Mouse (Mus musculus) midbrain, postnatal 0 days (tissue): Measurements from ENCODE around the gene Phactr1. TPM values are rescaled to one million over a fixed set of nuclear protein-coding genes. Genes with fewer than 3 reads are reported as not detected.

ENCODE experiments used
- ATAC-seq: fragments of 200-750 bp; cut with Nextera tagmentation; 2 replicates; pipeline ENCODE4 v1.8.0; 2017; ENCODE audit warnings: moderate number of reproducible peaks, mild to moderate bottlenecking, moderate TSS enrichment, moderate library complexity; ENCODE audit not compliant: low FRiP score
- DNase-seq: peaks from one replicate; pipeline ENCODE4 v3.0.0-alpha.2; 2015; ENCODE audit warnings: low spot score
- H3K27ac ChIP-seq: fragments of 300-500 bp; sonication (generic); 2 replicates; pipeline ENCODE4 v1.5.1; 2014; ENCODE audit warnings: low read depth, mild to moderate bottlenecking, low read length, mixed read lengths
- H3K27me3 ChIP-seq: fragments of 300-500 bp; sonication (generic); 2 replicates; pipeline ENCODE4 v1.6.1; 2014; ENCODE audit warnings: low read length, control low read depth, mixed read lengths; ENCODE audit not compliant: insufficient read depth
- H3K36me3 ChIP-seq: fragments of 300-500 bp; sonication (generic); 2 replicates; pipeline ENCODE4 v1.6.1; 2014; ENCODE audit warnings: low read length, control low read depth, mixed read lengths; ENCODE audit not compliant: insufficient read depth
- H3K4me1 ChIP-seq: fragments of 300-500 bp; sonication (generic); 2 replicates; pipeline ENCODE4 v1.6.1; 2014; ENCODE audit warnings: mild to moderate bottlenecking, control low read depth, antibody characterized with exemption, low read length, mixed read lengths; ENCODE audit not compliant: insufficient read depth
- H3K4me2 ChIP-seq: fragments of 300-500 bp; sonication (generic); 2 replicates; pipeline ENCODE4 v1.6.1; 2014; ENCODE audit warnings: low read depth, mild to moderate bottlenecking, low read length, mixed read lengths; ENCODE audit not compliant: poor library complexity, severe bottlenecking
- H3K4me3 ChIP-seq: fragments of 300-500 bp; sonication (generic); 2 replicates; pipeline ENCODE4 v1.5.1; 2014; ENCODE audit warnings: low read depth, mild to moderate bottlenecking, low read length, moderate library complexity
- H3K9ac ChIP-seq: fragments of 300-500 bp; sonication (generic); replicated peaks from 2 replicates; pipeline ENCODE4 v1.6.1; 2014; ENCODE audit warnings: mild to moderate bottlenecking, low read length, moderate library complexity, mixed read lengths; ENCODE audit not compliant: poor library complexity, severe bottlenecking
- H3K9me3 ChIP-seq: fragments of 300-500 bp; sonication (generic); 2 replicates; pipeline ENCODE4 v1.6.1; 2016; ENCODE audit warnings: low read length, control low read depth
- CTCF ChIP-seq: IDR thresholded peaks from 2 replicates; pipeline ENCODE4 v1.5.1; 2016; ENCODE audit warnings: antibody characterized with exemption, mild to moderate bottlenecking
- WGBS: fragments of 180-500 bp; shearing (Covaris S2); extraction: QIAGEN DNeasy Blood & Tissue Kit; methylation state at CpG from one replicate; pipeline ENCODE4 v1.1.7; 2014; 5-methylcytosine and 5-hydroxymethylcytosine counted together
- polyA plus RNA-seq: library from polyadenylated mRNA; unstranded; fragments of >200 nt; fragmentation: Nextera tagmentation; extraction: Ambion mirVana; gene quantifications from 2 replicates; pipeline ENCODE4 v1.2.1, GENCODE M21; 2015
- total RNA-seq: library from RNA; depleted of rRNA; stranded (reverse); fragments of >200 nt; gene quantifications from 2 replicates; pipeline ENCODE4 v1.2.3, GENCODE M21; 2014

Phactr1 gene
- total and polyA plus RNA-seq, 2 experiments from 2014 or later: 53.9 to 73.7 TPM

GRCm38 (mm10) chr13:42976144-42976543 lies 295.7 kb downstream of the Phactr1 start:
- Histone ChIP-seq H3K4me2 (no peak overlapping the region), H3K9ac (no peak overlapping the region), H3K36me3 (no peaks in the 10 kb centered on the region), H3K27me3 (no peaks in the 10 kb centered on the region), H3K27ac (no peak overlapping the region), H3K4me3 (no peak overlapping the region), H3K4me1 (no peaks in the 10 kb centered on the region), H3K9me3 (no peaks in the 10 kb centered on the region)
- no peak for ATAC-seq
- TF ChIP-seq CTCF: no peak
- DNase-seq: no peak
- 91% methylated on average over 3 of the region's 3 CpGs for WGBS

DNA sequence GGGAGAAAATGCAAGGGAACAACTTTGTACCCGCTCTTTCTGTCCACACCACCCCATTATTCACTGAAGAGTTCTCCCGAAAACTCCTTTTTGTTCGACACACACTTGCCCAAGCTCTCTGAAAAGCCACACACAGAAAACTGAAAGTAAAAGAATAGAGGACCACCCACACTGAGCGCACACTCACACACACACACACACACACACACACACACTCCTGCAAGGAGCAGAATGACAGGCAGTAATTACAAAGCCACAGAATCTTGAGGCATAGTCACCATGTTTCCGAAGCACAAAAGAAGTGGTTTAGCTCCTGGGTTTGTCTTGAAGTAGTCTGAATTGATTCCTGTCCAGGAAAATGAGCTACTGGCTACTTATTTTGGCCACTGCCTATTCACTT lies 296.5 kb downstream of the Phactr1 start:
- Histone ChIP-seq H3K36me3 (no peaks in the 10 kb centered on the region), H3K4me2 (no peak overlapping the region), H3K4me3 (no peak overlapping the region), H3K9me3 (no peaks in the 10 kb centered on the region), H3K27me3 (no peaks in the 10 kb centered on the region), H3K9ac (no peak overlapping the region), H3K27ac (no peak overlapping the region), H3K4me1 (no peaks in the 10 kb centered on the region)
- ATAC-seq (no peak), DNase-seq (no peak)
- 61% methylated on average over 5 of the region's 5 CpGs for WGBS
- TF ChIP-seq CTCF: no peak

- Histone ChIP-seq H3K4me3 (no peak overlapping the region), H3K36me3 (no peaks in the 10 kb centered on the region), H3K27ac (0 out of 2 replicates have a peak overlapping the region, but pooled peaks have one; percentile 12), H3K9ac (no peak overlapping the region), H3K4me1 (no peaks in the 10 kb centered on the region), H3K27me3 (no peaks in the 10 kb centered on the region), H3K4me2 (no peak overlapping the region), H3K9me3 (no peaks in the 10 kb centered on the region)
- 33% methylated on average over 4 of the region's 4 CpGs for WGBS
- DNase-seq: peak; percentile 75
- ATAC-seq: no peak
- TF ChIP-seq CTCF: no peak
These were observed 300.2 kb downstream of the Phactr1 start for GRCm38 (mm10) chr13:42980581-42980980.

- no peaks in the 10 kb centered on the region for H3K9me3 ChIP-seq
- no peaks in the 10 kb centered on the region for H3K4me1 ChIP-seq
- H3K27ac ChIP-seq: no peak overlapping the region
- TF ChIP-seq CTCF: no peak
- no peak overlapping the region for H3K9ac ChIP-seq
- H3K4me2 ChIP-seq: no peak overlapping the region
- H3K36me3 ChIP-seq: no peaks in the 10 kb centered on the region
- no peak for ATAC-seq
- H3K4me3 ChIP-seq: no peak overlapping the region
- 91% methylated on average over 9 of the region's 9 CpGs for WGBS
- no peak for DNase-seq
- no peaks in the 10 kb centered on the region for H3K27me3 ChIP-seq
These were observed 302.2 kb downstream of the Phactr1 start for GRCm38 (mm10) chr13:42982646-42983045.

GRCm38 (mm10) chr13:42985806-42986205 lies 305.4 kb downstream of the Phactr1 start:
- 62% methylated on average over 7 of the region's 7 CpGs for WGBS

GRCm38 (mm10) chr13:42987931-42988579 lies 307.6 kb downstream of the Phactr1 start:
- Histone ChIP-seq H3K9me3 (no peaks in the 10 kb centered on the region), H3K27ac (no peak overlapping the region), H3K9ac (no peak overlapping the region), H3K4me1 (no peaks in the 10 kb centered on the region), H3K4me2 (no peak overlapping the region), H3K27me3 (no peaks in the 10 kb centered on the region), H3K4me3 (no peak overlapping the region), H3K36me3 (no peaks in the 10 kb centered on the region)
- TF ChIP-seq CTCF: no peak
- DNase-seq (peak; percentile 95), ATAC-seq (peak; percentile 47; the same call in 1 of the 2 replicates)
- WGBS: 69% methylated on average over 5 of the region's 5 CpGs

More at GRCm38 (mm10) chr13:42985806-42986205, 305.4 kb downstream of the Phactr1 start:
- no peak for TF ChIP-seq CTCF
- Histone ChIP-seq H3K9ac (no peak overlapping the region), H3K4me2 (no peak overlapping the region), H3K4me1 (no peaks in the 10 kb centered on the region), H3K27me3 (no peaks in the 10 kb centered on the region), H3K4me3 (no peak overlapping the region), H3K9me3 (no peaks in the 10 kb centered on the region), H3K27ac (no peak overlapping the region), H3K36me3 (no peaks in the 10 kb centered on the region)
- ATAC-seq (no peak), DNase-seq (no peak)
